Mouse (Mus musculus): ENCODE measurements at regions not wholly inside any gene's neighbourhood (a gene's known extent, or its start where the extent isn't known, plus 50 kb on each side); places are given as distances from the start of the nearest gene placed in this dataset.
A peak's percentile ranks its signal among the peaks of the same experiment; 100 is the strongest.
"Not testable (repeated sequence)": the region's sequence is repeated elsewhere in the genome, so short reads cannot be mapped to it uniquely, and the experiment has no call there.

DNA sequence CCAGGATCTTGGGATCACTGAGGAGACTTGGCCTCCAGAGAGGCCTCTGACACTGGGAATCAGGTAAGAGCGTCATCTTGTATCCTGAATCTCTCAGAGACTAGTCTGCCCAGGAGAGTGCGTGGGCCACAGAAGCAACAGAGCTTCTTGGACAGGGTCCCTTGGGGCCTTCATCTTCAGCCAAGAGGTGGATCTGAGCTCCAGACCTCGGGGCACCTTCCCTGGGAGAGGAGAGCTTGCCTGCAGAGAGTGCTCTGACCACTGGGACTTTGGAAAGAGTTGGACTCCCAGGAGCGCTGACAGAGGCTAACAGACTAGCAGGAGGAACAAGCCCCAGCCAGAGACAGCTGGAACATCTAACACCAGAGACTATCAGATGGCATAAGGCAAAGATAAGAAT is 73.9 kb upstream of the Gm15319 start:
- not testable (repeated sequence) for H3K4me1 ChIP-seq (ENCODE audit: control insufficient read depth, insufficient read depth, low read length); H3K4me3 ChIP-seq (replicated peaks; ENCODE audit: extremely low read depth, low read depth, low read length); DNase-seq
- 59% methylated on average over 4 of the region's 4 CpGs for WGBS

DNA sequence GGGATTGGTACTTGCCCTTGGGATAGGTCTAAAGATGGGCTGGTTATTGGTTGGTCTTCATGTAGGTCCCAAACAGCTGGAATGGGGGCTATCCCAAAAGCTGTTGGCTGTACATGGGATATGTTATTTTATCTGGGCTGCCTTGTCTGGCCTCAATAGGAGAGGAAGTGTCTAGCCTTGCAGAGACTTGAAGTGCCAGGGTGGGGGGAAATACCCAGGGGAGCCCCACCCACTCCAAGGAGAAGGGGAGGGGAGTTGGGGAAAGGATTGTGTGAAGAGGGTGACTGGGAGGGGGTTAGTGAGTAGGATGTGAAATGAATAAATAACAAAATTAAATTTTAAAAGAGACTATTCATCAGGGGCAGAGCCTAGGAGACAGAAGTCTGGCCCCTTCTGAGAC is 70.2 kb upstream of the Gm15319 start:
- H3K4me3 ChIP-seq (replicated peaks; ENCODE audit: extremely low read depth, low read depth, low read length); H3K4me1 ChIP-seq (ENCODE audit: control insufficient read depth, insufficient read depth, low read length); DNase-seq: not testable (repeated sequence)

DNA sequence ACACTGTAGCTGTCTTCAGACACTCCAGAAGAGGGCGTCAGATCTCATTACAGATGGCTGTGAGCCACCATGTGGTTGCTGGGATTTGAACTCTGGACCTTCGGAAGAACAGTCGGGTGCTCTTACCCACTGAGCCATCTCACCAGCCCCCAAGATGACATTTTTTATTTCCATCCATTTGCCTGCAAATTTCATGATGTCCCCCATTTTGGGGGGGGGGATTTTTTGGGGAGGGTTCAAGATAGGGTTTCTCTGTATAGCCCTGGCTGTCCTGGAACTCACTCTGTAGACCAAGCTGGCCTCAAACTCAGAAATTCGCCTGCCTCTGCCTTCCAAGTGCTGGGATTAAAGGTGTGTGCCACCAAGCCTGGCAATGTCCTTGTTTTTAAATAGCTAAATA is 66.5 kb upstream of the Gm15319 start:
- 74% methylated on average over 3 of the region's 4 CpGs for WGBS
- not testable (repeated sequence) for DNase-seq

DNA sequence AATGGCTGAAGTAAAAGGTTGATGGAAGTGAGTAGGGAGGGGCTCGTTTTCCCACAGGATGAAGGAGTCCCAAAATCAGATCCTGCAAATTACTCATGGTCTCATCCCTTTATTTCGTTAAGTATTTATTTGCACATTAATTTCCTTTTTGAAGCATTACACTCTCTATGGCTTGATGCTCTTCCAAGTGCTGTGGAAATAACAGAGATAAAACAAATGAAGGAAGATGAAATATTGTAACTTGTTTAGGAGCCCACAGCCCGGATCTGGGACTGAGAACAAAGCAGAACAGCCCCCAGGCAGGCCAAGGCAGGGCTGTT is 61.9 kb upstream of the Gm15319 start:
- H3K4me3 ChIP-seq (replicated peaks; ENCODE audit: extremely low read depth, low read depth, low read length); H3K4me1 ChIP-seq (ENCODE audit: control insufficient read depth, insufficient read depth, low read length); DNase-seq: not testable (repeated sequence)
- WGBS, result 19% methylated on average over 3 of the region's 3 CpGs

More for the DNA sequence above, 66.5 kb upstream of the Gm15319 start:
- H3K4me1 ChIP-seq (ENCODE audit: control insufficient read depth, insufficient read depth, low read length); H3K4me3 ChIP-seq (replicated peaks; ENCODE audit: extremely low read depth, low read depth, low read length): not testable (repeated sequence)

- H3K4me3 ChIP-seq (replicated peaks; ENCODE audit: extremely low read depth, low read depth, low read length), result peak overlapping the region; percentile 66
- 1% methylated on average over 70 of the region's 72 CpGs for WGBS
- DNase-seq, result peak; percentile 100
- H3K4me1 ChIP-seq (ENCODE audit: control insufficient read depth, insufficient read depth, low read length), result not testable (repeated sequence)
- peak; percentile 16; the same call in 1 of the 2 replicates for TF ChIP-seq POLR2A (IDR thresholded peaks at IDR 0.05; ENCODE audit: borderline replicate concordance, extremely low read depth, low read depth, low read length)
- peak; percentile 57 for TF ChIP-seq CTCF (IDR thresholded peaks at IDR 0.05; ENCODE audit: insufficient read depth, low read length)
Measured at GRCm38 (mm10) chr8:20424104-20424902, 61.3 kb upstream of the Gm15319 start.

- H3K4me3 ChIP-seq (replicated peaks; ENCODE audit: extremely low read depth, low read depth, low read length); DNase-seq; H3K4me1 ChIP-seq (ENCODE audit: control insufficient read depth, insufficient read depth, low read length): not testable (repeated sequence)
Measured at GRCm38 (mm10) chr8:20420807-20421206, 57.8 kb upstream of the Gm15319 start.
